Mouse (Mus musculus) heart, postnatal 36 days (tissue): ENCODE data around the gene Vps52. TPM values are rescaled to one million over a fixed set of nuclear protein-coding genes. Genes with fewer than 3 reads are reported as not detected.
"Not testable (repeated sequence)": the region's sequence is repeated elsewhere in the genome, so short reads cannot be mapped to it uniquely, and the experiment has no call there.

ENCODE experiments used
- DNase-seq, 2 experiments: peaks; one replicate each; pipeline ENCODE4 v3.0.0; 2021 to 2022
- intact Hi-C: fragments of 180-260 bp; cut with DNase I; formaldehyde crosslinking; loops from one replicate; pipeline ENCODE4 v1.15.1; 2025
- total RNA-seq, 2 experiments: library from RNA; stranded (reverse); gene quantifications; 2 replicates each; pipeline ENCODE4 v1.2.3; 2021

Gene Vps52
- total RNA-seq, 2 experiments from 2014 or later = 38.8 to 41.4 TPM

DNA sequence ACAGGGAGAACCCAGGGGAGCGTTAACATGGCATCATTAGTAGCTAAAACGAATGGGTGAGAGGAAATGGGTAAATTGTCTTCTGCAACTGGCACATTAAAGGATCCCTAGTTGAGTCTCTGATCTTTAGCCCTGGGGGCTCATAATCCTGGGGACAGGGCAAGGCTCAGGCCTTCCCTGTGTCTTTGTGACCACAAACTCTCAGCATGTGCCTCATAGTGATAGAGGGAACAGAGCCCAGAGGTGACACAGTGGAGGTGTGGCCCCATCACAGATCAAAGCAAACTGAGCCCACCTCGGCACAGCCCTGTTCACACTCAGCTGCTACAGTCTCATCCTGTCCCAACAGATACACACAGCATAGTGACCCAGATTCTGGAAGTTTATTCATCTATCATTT is 40.0 kb downstream of the Vps52 start:
- intact Hi-C loops = loop anchor here (5.0 kb wide), 1 partner anchor 897 kb away; no protein-coding TSS in a partner anchor
- DNase-seq = no peak

DNA sequence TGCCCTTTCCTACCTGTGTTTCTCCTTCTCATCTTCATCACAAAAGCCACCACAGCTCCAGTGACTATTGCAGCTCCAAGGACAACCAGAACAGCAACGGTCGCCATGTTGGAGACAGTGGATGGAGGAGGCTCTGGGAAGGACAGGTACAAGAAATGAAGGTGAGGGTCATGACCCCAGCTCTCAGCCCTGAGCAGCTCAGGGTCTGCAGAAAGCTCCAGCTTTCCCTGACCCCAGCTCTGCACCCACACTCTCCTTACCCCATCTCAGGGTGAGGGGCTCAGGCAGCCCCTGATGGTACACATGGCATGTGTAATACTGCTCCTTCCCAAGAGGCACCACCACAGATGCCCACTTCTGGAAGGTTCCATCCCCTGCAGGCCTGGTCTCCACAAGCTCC is 41.4 kb downstream of the Vps52 start:
- intact Hi-C loops = loop anchor here (5.0 kb wide), 1 partner anchor 895 kb away; no protein-coding TSS in a partner anchor
- DNase-seq = not testable (repeated sequence)

DNA sequence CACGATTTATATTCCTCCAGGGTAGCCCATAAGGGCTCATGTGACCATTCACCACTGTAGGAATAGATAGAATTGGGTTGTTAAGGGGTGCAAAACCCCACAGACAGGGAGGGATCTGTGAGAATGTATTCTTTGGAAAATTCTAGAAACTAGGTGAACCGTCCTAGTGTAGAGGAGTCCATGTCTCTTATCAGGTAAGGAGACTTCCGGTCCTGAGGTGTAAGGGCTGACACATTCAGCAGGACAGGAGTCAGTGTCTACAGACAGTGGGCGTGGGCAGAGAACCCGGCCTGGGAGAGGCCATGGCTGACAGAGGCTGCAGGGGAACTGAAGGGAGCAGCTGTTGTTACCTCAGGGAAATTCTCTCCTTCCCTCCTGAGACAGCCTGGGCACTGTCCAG is 43.1 kb downstream of the Vps52 start:
- DNase-seq = not testable (repeated sequence)
- intact Hi-C loops = loop anchor here (5.0 kb wide), 1 partner anchor 894 kb away; no protein-coding TSS in a partner anchor

DNA sequence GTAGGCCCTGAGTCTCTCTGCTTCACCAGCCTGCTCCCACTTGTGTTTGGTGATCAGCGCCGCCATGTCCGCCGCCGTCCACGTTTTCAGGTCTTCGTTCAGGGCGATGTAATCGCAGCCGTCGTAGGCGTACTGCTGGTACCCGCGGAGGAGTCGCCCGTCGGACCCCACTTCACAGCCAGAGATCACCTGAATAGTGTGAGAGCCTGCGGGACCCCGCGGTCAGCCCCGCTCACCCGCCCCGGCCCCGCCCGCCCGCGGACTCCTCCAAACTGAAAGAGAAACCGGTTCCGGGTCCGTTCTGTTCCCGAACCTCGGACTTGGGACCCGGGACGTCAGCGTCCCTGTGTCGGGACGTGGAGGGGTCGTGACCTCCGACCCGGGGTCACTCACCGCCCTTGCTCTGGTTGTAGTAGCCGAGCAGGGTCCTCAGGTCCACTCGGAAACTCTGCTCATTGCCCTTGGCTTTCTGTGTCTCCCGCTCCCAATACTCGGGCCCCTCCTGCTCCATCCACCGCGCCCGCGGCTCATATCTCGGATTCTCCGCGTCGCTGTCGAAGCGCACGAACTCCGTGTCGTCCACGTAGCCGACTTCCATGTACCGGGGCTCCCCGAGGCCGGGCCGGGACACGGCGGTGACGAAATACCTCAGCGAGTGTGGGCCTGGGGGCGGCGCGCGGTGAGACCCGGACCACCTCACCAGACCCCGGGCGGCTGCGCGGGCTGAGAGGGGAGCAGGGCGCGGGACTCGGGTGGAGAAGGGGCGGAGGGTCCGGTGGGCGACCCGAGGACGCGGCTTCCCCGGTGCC is 43.9 kb downstream of the Vps52 start:
- intact Hi-C loops = loop anchor here (5.0 kb wide), 2 partner anchors 893 to 1378 kb away; partner anchors contain the start of gene H2-Q4
- peak; percentile 37 to 48 for DNase-seq

DNA sequence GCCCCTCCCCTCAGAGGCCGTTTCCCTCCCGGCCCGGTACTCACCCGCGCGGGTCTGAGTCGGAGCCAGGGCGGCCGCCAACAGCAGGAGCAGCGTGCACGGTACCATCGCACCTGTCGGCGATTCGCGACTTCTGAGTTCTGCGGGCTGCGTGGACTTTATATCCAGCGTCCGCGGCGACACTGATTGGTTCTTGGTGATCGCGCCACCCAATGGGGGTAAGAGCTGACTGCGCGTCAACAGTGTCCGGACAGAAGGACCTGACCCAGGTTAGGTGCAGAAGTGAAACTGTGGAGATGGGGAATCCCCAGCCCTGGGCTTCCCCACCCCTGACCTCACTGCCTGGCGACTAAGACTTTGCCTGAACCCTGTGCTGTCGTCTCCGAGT is 44.5 kb downstream of the Vps52 start, which contains the start of gene H2-K1:
TSS of gene H2-K1 (minus strand) at position 198 of the 388 bp plus-strand sequence.
- intact Hi-C loops = loop anchor here (5.0 kb wide), 1 partner anchor 1377 kb away; the partner anchor contains the start of gene H2-Q4
- DNase-seq = peak; percentile 88 to 90

DNA sequence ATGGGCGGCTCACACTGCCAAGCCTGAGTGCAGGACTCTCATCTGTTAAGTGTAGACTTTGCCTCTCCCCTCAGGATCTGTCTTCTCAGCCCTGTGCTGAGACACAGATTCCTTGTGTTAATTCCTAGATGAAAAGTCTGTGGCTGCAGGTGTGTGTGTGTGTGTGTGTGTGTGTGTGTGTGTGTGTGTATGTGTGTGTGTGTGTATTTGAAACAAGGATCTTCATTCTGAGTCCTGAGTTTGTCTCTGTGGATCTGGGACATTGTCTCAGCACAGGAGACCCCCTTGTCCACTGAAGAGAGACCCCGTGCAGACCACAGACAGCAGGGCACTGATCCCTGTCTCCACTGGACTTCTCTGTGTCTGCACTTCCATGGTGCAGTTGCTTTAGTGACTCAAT is 45.2 kb downstream of the Vps52 start:
- intact Hi-C loops = loop anchor here (5.0 kb wide), 1 partner anchor 1377 kb away; the partner anchor contains the start of gene H2-Q4
- DNase-seq = not testable (repeated sequence)

DNA sequence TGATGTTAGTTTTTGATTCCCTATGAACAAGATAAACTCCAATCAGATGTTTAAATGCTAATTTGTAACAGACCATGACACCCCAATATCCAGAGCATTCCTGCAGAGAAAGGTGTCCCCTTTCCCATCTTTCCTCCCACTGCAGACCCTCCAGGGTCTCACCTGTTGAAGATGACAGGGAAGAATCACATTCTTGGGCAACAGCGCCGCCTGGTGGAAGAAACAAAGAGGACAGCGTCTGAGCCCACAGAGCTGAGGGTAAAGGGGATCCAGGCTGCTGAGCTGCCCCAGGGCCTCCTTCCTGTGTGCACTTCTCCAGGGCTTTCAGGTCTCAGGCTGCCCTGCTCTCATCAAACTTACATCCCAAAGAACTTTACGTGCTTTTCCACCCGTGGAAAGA is 47.8 kb downstream of the Vps52 start:
- DNase-seq = peak in 1 of 2 experiments; percentile 57
- intact Hi-C loops = loop anchor here (5.0 kb wide), 1 partner anchor 1374 kb away; the partner anchor contains the start of gene H2-Q4

DNA sequence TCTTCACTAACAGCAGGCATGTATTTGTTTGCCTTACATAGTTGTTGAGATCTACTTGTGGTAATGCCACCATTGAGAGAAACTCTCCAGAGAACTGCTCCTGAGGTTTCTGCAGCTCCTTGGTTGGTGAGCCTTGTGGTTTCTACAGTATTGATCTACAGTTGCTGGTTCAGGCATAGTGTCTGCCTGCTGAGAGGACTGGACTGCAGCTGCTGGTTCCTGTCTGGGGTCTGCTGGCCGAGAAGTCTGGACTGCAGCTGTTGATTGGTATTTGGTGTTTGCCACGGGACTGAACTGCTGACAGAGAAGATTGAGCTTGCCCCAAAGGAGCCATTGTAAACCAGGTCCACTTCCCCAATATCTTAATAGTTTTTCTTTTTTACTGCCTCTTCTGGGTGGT is 51.0 kb downstream of the Vps52 start:
- intact Hi-C loops = no loop called here
- DNase-seq = no peak

DNA sequence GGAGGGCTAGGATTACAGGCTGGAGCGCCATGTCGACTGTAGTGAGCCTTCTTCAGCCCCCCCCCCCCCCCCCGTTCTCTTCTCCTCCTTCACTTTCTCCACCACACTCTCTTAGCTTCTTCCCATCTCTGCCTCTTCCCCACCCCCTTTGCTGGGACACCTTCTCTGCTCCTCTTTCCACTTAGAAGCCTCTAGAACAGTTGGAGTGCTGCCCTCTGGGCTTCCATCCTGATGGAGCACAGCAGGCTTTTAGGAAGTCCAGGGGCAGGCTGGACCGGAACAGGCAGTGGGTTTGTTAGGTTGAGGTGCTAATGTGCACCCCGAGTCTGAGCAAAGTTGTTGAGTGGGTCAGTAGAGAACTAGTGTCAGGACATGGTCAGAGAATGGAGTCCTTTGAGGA is 54.5 kb downstream of the Vps52 start:
- DNase-seq = no peak
- intact Hi-C loops = no loop called here

DNA sequence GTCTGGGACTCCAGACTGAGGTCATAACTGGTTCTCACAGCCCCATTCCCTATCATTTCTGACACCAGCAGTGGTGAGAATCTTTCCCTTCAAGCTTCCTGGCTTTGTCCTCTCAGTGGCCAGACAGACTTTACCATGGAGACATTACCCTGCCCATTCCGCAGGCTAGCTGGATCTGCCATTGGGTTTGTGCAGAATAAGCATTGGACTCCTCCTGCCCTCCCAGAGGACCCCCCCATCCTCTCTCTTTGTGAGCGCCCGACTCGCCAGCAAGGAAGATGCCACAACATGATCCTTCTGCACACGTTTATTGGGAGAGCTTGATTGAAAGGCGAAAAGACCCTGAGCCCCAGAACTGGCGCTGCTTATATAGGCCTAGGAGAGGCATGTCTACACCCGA is 57.8 kb downstream of the Vps52 start:
- intact Hi-C loops = no loop called here
- no peak for DNase-seq

Other genes with a start within 250 kb of the Vps52 start
- 100 to 1,000 TPM; 141 to 157 TPM for gene March2, start 237.1 kb upstream of the Vps52 start, total RNA-seq
- gene Rab11b, start 195.3 kb upstream of the Vps52 start, total RNA-seq = 100 to 1,000 TPM; 269 to 304 TPM
- gene Angptl4, start 174.0 kb upstream of the Vps52 start, total RNA-seq = 10 to 100 TPM; 18.2 to 58.8 TPM
- 10 to 100 TPM; 55.7 to 81.7 TPM for gene Kank3, start 145.3 kb upstream of the Vps52 start, total RNA-seq
- gene Rps28, start 131.2 kb upstream of the Vps52 start, total RNA-seq = 100 to 1,000 TPM; 764 to 784 TPM
- gene Ndufa7, start 131.2 kb upstream of the Vps52 start, total RNA-seq = 100 to 1,000 TPM; 648 to 672 TPM
- 10 to 100 TPM; 28.6 to 34.6 TPM for gene Cd320, start 112.7 kb upstream of the Vps52 start, total RNA-seq
- gene Gm7029, start 82.0 kb upstream of the Vps52 start, total RNA-seq = not detected
- gene Kifc1, start 65.2 kb upstream of the Vps52 start, total RNA-seq = 1 to 10 TPM in 1 of 2 experiments, under 1 TPM in 1; 0.87 to 1.5 TPM
- gene Platr17, start 50.7 kb upstream of the Vps52 start, total RNA-seq = not detected
- 10 to 100 TPM; 15.7 to 18.0 TPM for gene Daxx, start 46.4 kb upstream of the Vps52 start, total RNA-seq
- 100 to 1,000 TPM; 103 to 112 TPM for gene Tapbp, start 39.9 kb upstream of the Vps52 start, total RNA-seq
- 10 to 100 TPM; 20.1 to 20.6 TPM for gene Zbtb22, start 39.9 kb upstream of the Vps52 start, total RNA-seq
- gene Rgl2, start 26.3 kb upstream of the Vps52 start, total RNA-seq = 10 to 100 TPM; 38.7 TPM
- 10 to 100 TPM; 77.0 to 84.7 TPM for gene Pfdn6, start 15.5 kb upstream of the Vps52 start, total RNA-seq
- gene Wdr46, start 15.2 kb upstream of the Vps52 start, total RNA-seq = 10 to 100 TPM; 10.1 to 11.5 TPM
- gene B3galt4, start 4.3 kb upstream of the Vps52 start, total RNA-seq = 1 to 10 TPM; 2.7 to 2.9 TPM
- gene Rps18, start 189 bp downstream of the Vps52 start, total RNA-seq = 100 to 1,000 TPM; 411 to 417 TPM
- 100 to 1,000 TPM in 1 of 2 experiments, 10 to 100 TPM in 1; 79.0 to 116 TPM for gene H2-K1, start 44.5 kb downstream of the Vps52 start, total RNA-seq
- gene Ring1, start 68.9 kb downstream of the Vps52 start, total RNA-seq = 10 to 100 TPM; 14.0 to 15.1 TPM
- 100 to 1,000 TPM; 107 to 121 TPM for gene H2-Ke6, start 72.2 kb downstream of the Vps52 start, total RNA-seq
- gene Slc39a7, start 75.9 kb downstream of the Vps52 start, total RNA-seq = 10 to 100 TPM; 56.9 to 60.7 TPM
- gene Rxrb, start 76.0 kb downstream of the Vps52 start, total RNA-seq = 10 to 100 TPM; 39.8 to 41.8 TPM
- gene Col11a2, start 83.6 kb downstream of the Vps52 start, total RNA-seq = 1 to 10 TPM in 1 of 2 experiments, under 1 TPM in 1; 0.98 to 1.9 TPM
- gene H2-Oa, start 136.5 kb downstream of the Vps52 start, total RNA-seq = not detected
- gene H2-DMa, start 163.7 kb downstream of the Vps52 start, total RNA-seq = 1 to 10 TPM; 4.0 to 6.5 TPM
- gene Brd2, start 166.8 kb downstream of the Vps52 start, total RNA-seq = 10 to 100 TPM; 80.5 to 87.0 TPM
- 1 to 10 TPM; 1.3 to 1.7 TPM for gene H2-DMb2, start 187.5 kb downstream of the Vps52 start, total RNA-seq
- 1 to 10 TPM; 1.5 to 2.9 TPM for gene H2-DMb1, start 197.3 kb downstream of the Vps52 start, total RNA-seq
- 1 to 10 TPM; 4.1 to 7.0 TPM for gene Tap1, start 231.7 kb downstream of the Vps52 start, total RNA-seq
- gene Psmb9, start 232.0 kb downstream of the Vps52 start, total RNA-seq = 10 to 100 TPM in 1 of 2 experiments, 1 to 10 TPM in 1; 7.5 to 10.6 TPM
- 10 to 100 TPM; 11.4 to 15.1 TPM for gene Psmb8, start 241.9 kb downstream of the Vps52 start, total RNA-seq
- 10 to 100 TPM; 23.6 to 24.6 TPM for gene Tap2, start 247.7 kb downstream of the Vps52 start, total RNA-seq